Mouse (Mus musculus): ENCODE results near the gene Igf2bp2. TPM values are rescaled to one million over a fixed set of nuclear protein-coding genes. Genes with fewer than 3 reads are reported as not detected.

Gene Igf2bp2
- polyA plus RNA-seq, 1 experiment = 24.3 TPM

GRCm38 (mm10) chr16:22058871-22059270 is 104.2 kb downstream of the Igf2bp2 start:
- Histone ChIP-seq H3ac (ENCODE audit: control insufficient read depth, insufficient read length, low read depth) (no peak overlapping the region), H3K27me3 (ENCODE audit: control insufficient read depth, insufficient read depth, insufficient read length) (no peaks in the 10 kb centered on the region), H3K36me3 (ENCODE audit: control insufficient read depth, insufficient read depth) (peaks cover 26% of the 10 kb centered on the region), H3K79me2 (ENCODE audit: control insufficient read depth, insufficient read depth) (no peaks in the 10 kb centered on the region), H3K79me3 (ENCODE audit: low read depth) (no peaks in the 10 kb centered on the region), H3K4me3 (ENCODE audit: insufficient read depth, poor library complexity, severe bottlenecking) (no peak overlapping the region)
- TF ChIP-seq MYOD1 (IDR thresholded peaks at IDR 0.05; ENCODE audit: control insufficient read depth, insufficient read length, low read depth) = no peak
- no peak for TF ChIP-seq CEBPB (IDR thresholded peaks at IDR 0.05; ENCODE audit: low read depth)
- no peak for TF ChIP-seq USF1 (IDR thresholded peaks at IDR 0.05; ENCODE audit: low read depth)
- TF ChIP-seq MYOG (IDR thresholded peaks at IDR 0.05; ENCODE audit: control insufficient read depth, extremely low read depth, insufficient read length) = no peak
- no peak for TF ChIP-seq MAX (IDR thresholded peaks at IDR 0.05)
- no peak for TF ChIP-seq FOSL1 (IDR thresholded peaks at IDR 0.05; ENCODE audit: insufficient read depth, low read length, poor library complexity, severe bottlenecking)
- no peak for TF ChIP-seq CTCF (IDR thresholded peaks at IDR 0.05; ENCODE audit: control insufficient read depth, insufficient read depth, insufficient read length)

- TF ChIP-seq MYOG (IDR thresholded peaks at IDR 0.05; ENCODE audit: control insufficient read depth, extremely low read depth, insufficient read length) (no peak), MYOD1 (IDR thresholded peaks at IDR 0.05; ENCODE audit: control insufficient read depth, insufficient read length, low read depth) (no peak), CTCF (IDR thresholded peaks at IDR 0.05; ENCODE audit: control insufficient read depth, insufficient read depth, insufficient read length) (no peak), MAX (IDR thresholded peaks at IDR 0.05) (no peak)
- H3K4me3 ChIP-seq (ENCODE audit: insufficient read depth, poor library complexity, severe bottlenecking) = no peak overlapping the region
- H3K36me3 ChIP-seq (ENCODE audit: control insufficient read depth, insufficient read depth) = peaks cover 23% of the 10 kb centered on the region
- no peak overlapping the region for H3ac ChIP-seq (ENCODE audit: control insufficient read depth, insufficient read length, low read depth)
- no peaks in the 10 kb centered on the region for H3K27me3 ChIP-seq (ENCODE audit: control insufficient read depth, insufficient read depth, insufficient read length)
- no peaks in the 10 kb centered on the region for H3K79me2 ChIP-seq (ENCODE audit: control insufficient read depth, insufficient read depth)
- H3K79me3 ChIP-seq (ENCODE audit: low read depth) = no peaks in the 10 kb centered on the region
Measured at GRCm38 (mm10) chr16:22057498-22057897, 105.6 kb downstream of the Igf2bp2 start.

GRCm38 (mm10) chr16:22053411-22053810 is 109.7 kb downstream of the Igf2bp2 start:
- Histone ChIP-seq H3K36me3 (ENCODE audit: control insufficient read depth, insufficient read depth) (peaks cover 10% of the 10 kb centered on the region), H3K4me3 (ENCODE audit: insufficient read depth, poor library complexity, severe bottlenecking) (no peak overlapping the region), H3K79me2 (ENCODE audit: control insufficient read depth, insufficient read depth) (no peaks in the 10 kb centered on the region), H3K27me3 (ENCODE audit: control insufficient read depth, insufficient read depth, insufficient read length) (no peaks in the 10 kb centered on the region), H3ac (ENCODE audit: control insufficient read depth, insufficient read length, low read depth) (no peak overlapping the region), H3K79me3 (ENCODE audit: low read depth) (no peaks in the 10 kb centered on the region)
- TF ChIP-seq USF1 (IDR thresholded peaks at IDR 0.05; ENCODE audit: low read depth) = no peak
- TF ChIP-seq CTCF (IDR thresholded peaks at IDR 0.05; ENCODE audit: control insufficient read depth, insufficient read depth, insufficient read length) = no peak
- no peak for TF ChIP-seq CEBPB (IDR thresholded peaks at IDR 0.05; ENCODE audit: low read depth)
- no peak for TF ChIP-seq MYOD1 (IDR thresholded peaks at IDR 0.05; ENCODE audit: control insufficient read depth, insufficient read length, low read depth)

GRCm38 (mm10) chr16:22046739-22047366 is 116.2 kb downstream of the Igf2bp2 start:
- Histone ChIP-seq H3K4me3 (ENCODE audit: insufficient read depth, poor library complexity, severe bottlenecking) (no peak overlapping the region), H3K79me3 (ENCODE audit: low read depth) (no peaks in the 10 kb centered on the region), H3ac (ENCODE audit: control insufficient read depth, insufficient read length, low read depth) (no peak overlapping the region), H3K79me2 (ENCODE audit: control insufficient read depth, insufficient read depth) (no peaks in the 10 kb centered on the region), H3K27me3 (ENCODE audit: control insufficient read depth, insufficient read depth, insufficient read length) (no peaks in the 10 kb centered on the region), H3K36me3 (ENCODE audit: control insufficient read depth, insufficient read depth) (peaks cover 34% of the 10 kb centered on the region)
- no peak for TF ChIP-seq CTCF (IDR thresholded peaks at IDR 0.05; ENCODE audit: control insufficient read depth, insufficient read depth, insufficient read length)

GRCm38 (mm10) chr16:22045930-22046329 is 117.2 kb downstream of the Igf2bp2 start:
- H3K79me2 ChIP-seq (ENCODE audit: control insufficient read depth, insufficient read depth) = no peaks in the 10 kb centered on the region
- no peak overlapping the region for H3K4me3 ChIP-seq (ENCODE audit: insufficient read depth, poor library complexity, severe bottlenecking)
- no peaks in the 10 kb centered on the region for H3K79me3 ChIP-seq (ENCODE audit: low read depth)
- H3K36me3 ChIP-seq (ENCODE audit: control insufficient read depth, insufficient read depth) = peaks cover 40% of the 10 kb centered on the region
- H3ac ChIP-seq (ENCODE audit: control insufficient read depth, insufficient read length, low read depth) = no peak overlapping the region
- H3K27me3 ChIP-seq (ENCODE audit: control insufficient read depth, insufficient read depth, insufficient read length) = no peaks in the 10 kb centered on the region
- no peak for TF ChIP-seq CTCF (IDR thresholded peaks at IDR 0.05; ENCODE audit: control insufficient read depth, insufficient read depth, insufficient read length)
- no peak for TF ChIP-seq MAX (IDR thresholded peaks at IDR 0.05)

- Histone ChIP-seq H3K27me3 (ENCODE audit: control insufficient read depth, insufficient read depth, insufficient read length) (no peaks in the 10 kb centered on the region), H3K79me2 (ENCODE audit: control insufficient read depth, insufficient read depth) (no peaks in the 10 kb centered on the region), H3K36me3 (ENCODE audit: control insufficient read depth, insufficient read depth) (peaks cover 53% of the 10 kb centered on the region), H3K79me3 (ENCODE audit: low read depth) (no peaks in the 10 kb centered on the region), H3K4me3 (ENCODE audit: insufficient read depth, poor library complexity, severe bottlenecking) (no peak overlapping the region), H3ac (ENCODE audit: control insufficient read depth, insufficient read length, low read depth) (no peak overlapping the region)
- TF ChIP-seq USF1 (IDR thresholded peaks at IDR 0.05; ENCODE audit: low read depth) (no peak), CEBPB (IDR thresholded peaks at IDR 0.05; ENCODE audit: low read depth) (no peak), CTCF (IDR thresholded peaks at IDR 0.05; ENCODE audit: control insufficient read depth, insufficient read depth, insufficient read length) (no peak), MYOG (IDR thresholded peaks at IDR 0.05; ENCODE audit: control insufficient read depth, extremely low read depth, insufficient read length) (no peak), FOSL1 (IDR thresholded peaks at IDR 0.05; ENCODE audit: insufficient read depth, low read length, poor library complexity, severe bottlenecking) (no peak), MYOD1 (IDR thresholded peaks at IDR 0.05; ENCODE audit: control insufficient read depth, insufficient read length, low read depth) (no peak), MAX (IDR thresholded peaks at IDR 0.05) (no peak)
Measured at GRCm38 (mm10) chr16:22043830-22044229, 119.3 kb downstream of the Igf2bp2 start.

Data from C2C12 (cell line).